Mouse (Mus musculus) liver, postnatal 0 days (tissue): ENCODE measurements around the gene Adamts17.

Experiments
- CTCF ChIP-seq: sonication (generic); IDR thresholded peaks from 2 replicates; pipeline ENCODE4 v1.5.1; 2016; ENCODE audit warnings: antibody characterized with exemption, low read depth
- EP300 ChIP-seq: IDR thresholded peaks from 2 replicates; pipeline ENCODE4 v1.6.1; 2016; ENCODE audit warnings: antibody characterized with exemption, low read depth, mild to moderate bottlenecking

DNA sequence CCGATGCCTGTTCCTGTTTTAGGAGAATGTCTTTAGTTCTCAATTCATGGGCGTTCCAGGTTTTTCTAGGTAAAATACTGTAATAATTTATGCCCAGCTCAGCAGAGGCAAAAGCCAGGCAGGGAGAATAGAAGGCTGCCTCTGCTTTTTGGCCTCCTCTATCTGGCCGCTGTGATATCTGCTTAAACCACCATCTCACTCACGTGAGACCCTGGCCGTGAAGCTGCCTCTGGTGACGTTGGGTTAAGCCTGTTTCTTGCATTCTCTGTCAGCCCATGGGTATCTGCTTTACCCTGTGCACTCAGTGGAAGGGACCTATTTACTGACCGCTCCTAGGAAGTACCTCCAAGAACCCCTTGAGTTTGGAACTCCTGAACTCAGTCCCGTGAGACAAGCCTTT lies 187.7 kb downstream of the Adamts17 start:
- TF ChIP-seq CTCF = no peak
- no peak for TF ChIP-seq EP300
